Mouse (Mus musculus): Measurements from ENCODE around the gene Grhl3. TPM values are rescaled to one million over a fixed set of nuclear protein-coding genes. Genes with fewer than 3 reads are reported as not detected.

Grhl3 gene
- polyA plus RNA-seq, 1 experiment from 2014 or later: 35.5 TPM

DNA sequence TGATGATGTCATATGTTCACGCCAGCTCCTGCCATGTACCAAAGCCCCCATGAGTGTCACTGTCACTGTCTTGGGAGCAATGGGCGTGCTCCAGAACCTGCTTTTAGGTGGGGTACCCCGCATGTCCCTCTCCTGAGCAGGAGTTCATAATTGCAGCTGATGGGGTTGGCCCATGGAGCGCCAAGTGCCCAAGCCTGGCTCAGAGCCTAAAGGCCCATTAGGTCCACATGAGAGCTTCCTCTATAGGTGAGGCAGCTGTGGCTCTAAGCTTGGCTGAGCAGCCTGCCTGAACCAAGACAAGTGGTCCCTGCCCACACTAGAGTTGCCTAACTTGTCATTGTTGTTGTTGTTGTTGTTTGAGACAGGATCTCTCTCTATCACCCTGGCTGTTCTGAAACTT, 26.6 kb downstream of the Grhl3 start:
- Histone ChIP-seq H3K9ac (no peak overlapping the region), H3K9me3 (replicated peaks) (no peaks in the 10 kb centered on the region), H3K4me3 (replicated peaks) (no peak overlapping the region), H3K4me2 (replicated peaks) (no peak overlapping the region), H3K27me3 (peaks cover 6% of the 10 kb centered on the region), H3K27ac (replicated peaks) (0 out of 2 replicates have a peak overlapping the region, but pooled peaks have one; percentile 13), H3K36me3 (no peaks in the 10 kb centered on the region), H3K4me1 (peaks cover 65% of the 10 kb centered on the region)
- no peak for ATAC-seq (ENCODE audit: insufficient number of reproducible peaks, low FRiP score, low TSS enrichment, low read depth)
- WGBS: 93% methylated on average over 4 of the region's 4 CpGs

DNA sequence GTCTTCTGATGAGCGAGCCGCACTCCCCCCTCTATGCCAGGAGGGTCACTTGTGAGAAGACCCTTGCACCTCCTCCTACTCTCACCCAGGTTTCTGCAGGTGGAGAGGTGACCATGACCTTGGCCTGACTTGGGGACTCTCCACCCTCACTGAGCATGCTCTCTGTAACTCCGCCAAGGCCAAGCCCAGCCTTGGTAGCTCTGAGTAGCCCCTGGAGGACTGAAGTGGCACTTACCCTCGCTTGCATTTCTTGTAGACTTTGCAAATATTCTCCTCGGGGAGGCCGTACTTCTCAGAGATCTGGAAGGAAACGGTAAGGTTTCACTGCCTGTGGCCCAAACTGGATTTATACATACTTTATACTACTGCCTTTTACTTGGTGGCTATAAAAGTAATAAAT, 27.4 kb downstream of the Grhl3 start:
- peaks cover 65% of the 10 kb centered on the region for H3K4me1 ChIP-seq
- H3K27me3 ChIP-seq: peaks cover under 1% of the 10 kb centered on the region; the same call in 1 of the 2 replicates
- H3K4me2 ChIP-seq (replicated peaks): no peak overlapping the region
- no peaks in the 10 kb centered on the region for H3K36me3 ChIP-seq
- no peak overlapping the region for H3K4me3 ChIP-seq (replicated peaks)
- peak overlapping the region; percentile 3; the same call in 1 of the 2 replicates for H3K27ac ChIP-seq (replicated peaks)
- ATAC-seq (ENCODE audit: insufficient number of reproducible peaks, low FRiP score, low TSS enrichment, low read depth): no peak
- H3K9ac ChIP-seq: no peak overlapping the region
- 84% methylated on average over 7 of the region's 7 CpGs for WGBS
- H3K9me3 ChIP-seq (replicated peaks): no peaks in the 10 kb centered on the region

DNA sequence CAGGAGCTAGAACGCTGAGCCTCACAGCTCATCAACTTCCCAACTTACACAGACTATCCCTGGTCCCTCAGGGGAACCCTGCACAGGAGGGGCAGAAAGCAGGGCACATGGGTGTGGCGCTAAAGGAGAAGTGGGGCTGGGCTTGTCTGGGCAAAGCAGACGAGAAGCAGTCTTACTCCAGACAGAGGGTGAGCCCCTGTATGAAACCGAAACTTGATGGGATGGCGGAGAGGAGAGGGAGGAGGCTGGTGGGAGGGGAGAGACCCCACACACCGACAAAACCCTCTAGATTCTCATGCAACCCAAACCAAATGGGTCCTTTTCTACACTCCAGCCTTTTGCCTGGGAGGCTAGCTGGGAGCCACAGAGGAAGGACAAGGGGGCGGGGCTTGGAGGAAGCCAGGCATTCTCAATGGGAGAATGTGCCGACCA, 28.3 kb downstream of the Grhl3 start:
- Histone ChIP-seq H3K4me2 (replicated peaks) (peak overlapping the region; percentile 45), H3K36me3 (no peaks in the 10 kb centered on the region), H3K4me1 (peaks cover 62% of the 10 kb centered on the region), H3K9ac (no peak overlapping the region), H3K4me3 (replicated peaks) (peak overlapping the region; percentile 32), H3K9me3 (replicated peaks) (no peaks in the 10 kb centered on the region), H3K27me3 (no peaks in the 10 kb centered on the region), H3K27ac (replicated peaks) (peak overlapping the region; percentile 3)
- ATAC-seq (ENCODE audit: insufficient number of reproducible peaks, low FRiP score, low TSS enrichment, low read depth): peak; percentile 41; the same call in 1 of the 2 replicates
- WGBS: 5% methylated on average over 8 of the region's 8 CpGs

DNA sequence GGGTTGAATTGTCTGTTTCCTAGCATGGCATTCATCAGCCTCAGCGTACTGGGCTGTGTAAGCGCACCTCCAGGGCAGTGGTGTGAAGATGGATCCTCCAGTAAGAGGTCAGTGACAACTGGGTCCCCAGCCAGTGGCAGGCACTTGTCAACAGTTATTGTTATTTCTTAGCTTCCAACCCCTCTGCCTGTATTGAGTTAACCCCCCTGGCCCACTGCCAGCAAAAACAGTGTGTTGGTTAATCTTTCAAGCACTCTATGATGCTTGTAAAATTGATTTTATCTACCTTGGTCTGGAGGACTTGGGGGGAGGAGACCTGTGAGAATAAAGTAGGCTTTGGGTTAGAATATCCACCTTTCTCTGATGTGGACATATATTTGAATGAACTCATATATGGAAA, 29.1 kb downstream of the Grhl3 start:
- H3K4me2 ChIP-seq (replicated peaks): no peak overlapping the region

DNA sequence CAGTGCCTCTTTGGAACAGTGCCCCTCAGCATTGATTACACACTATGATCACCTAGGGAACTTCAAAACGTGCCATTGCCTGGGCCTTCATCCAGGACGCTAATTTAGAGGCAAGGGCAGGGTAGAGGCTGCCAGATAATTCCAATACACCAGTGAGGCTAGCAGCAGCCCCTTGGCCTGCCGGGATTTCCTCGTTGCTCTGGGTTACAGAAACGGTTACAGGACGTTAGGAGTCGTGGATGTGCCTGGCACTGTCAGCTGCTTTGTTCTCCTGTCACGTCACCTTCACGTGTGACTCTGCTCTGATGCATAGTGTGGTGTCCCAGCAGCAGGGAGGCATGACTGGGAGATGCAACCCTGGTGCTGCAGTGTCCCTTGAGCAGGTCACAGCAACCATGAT, 33.4 kb downstream of the Grhl3 start:
- ATAC-seq (ENCODE audit: insufficient number of reproducible peaks, low FRiP score, low TSS enrichment, low read depth): no peak
- Histone ChIP-seq H3K4me3 (replicated peaks) (no peak overlapping the region), H3K27me3 (no peaks in the 10 kb centered on the region), H3K27ac (replicated peaks) (no peak overlapping the region), H3K4me2 (replicated peaks) (no peak overlapping the region), H3K9ac (no peak overlapping the region), H3K9me3 (replicated peaks) (no peaks in the 10 kb centered on the region), H3K4me1 (peaks cover 15% of the 10 kb centered on the region), H3K36me3 (no peaks in the 10 kb centered on the region)
- WGBS: 71% methylated on average over 9 of the region's 9 CpGs

More for the DNA sequence above, 29.1 kb downstream of the Grhl3 start:
- no peaks in the 10 kb centered on the region for H3K36me3 ChIP-seq
- H3K27me3 ChIP-seq: no peaks in the 10 kb centered on the region
- no peak overlapping the region for H3K9ac ChIP-seq
- H3K9me3 ChIP-seq (replicated peaks): no peaks in the 10 kb centered on the region
- ATAC-seq (ENCODE audit: insufficient number of reproducible peaks, low FRiP score, low TSS enrichment, low read depth): no peak
- WGBS: 51% methylated on average over 2 of the region's 2 CpGs
- H3K4me3 ChIP-seq (replicated peaks): no peak overlapping the region
- H3K27ac ChIP-seq (replicated peaks): no peak overlapping the region
- peaks cover 53% of the 10 kb centered on the region for H3K4me1 ChIP-seq

DNA sequence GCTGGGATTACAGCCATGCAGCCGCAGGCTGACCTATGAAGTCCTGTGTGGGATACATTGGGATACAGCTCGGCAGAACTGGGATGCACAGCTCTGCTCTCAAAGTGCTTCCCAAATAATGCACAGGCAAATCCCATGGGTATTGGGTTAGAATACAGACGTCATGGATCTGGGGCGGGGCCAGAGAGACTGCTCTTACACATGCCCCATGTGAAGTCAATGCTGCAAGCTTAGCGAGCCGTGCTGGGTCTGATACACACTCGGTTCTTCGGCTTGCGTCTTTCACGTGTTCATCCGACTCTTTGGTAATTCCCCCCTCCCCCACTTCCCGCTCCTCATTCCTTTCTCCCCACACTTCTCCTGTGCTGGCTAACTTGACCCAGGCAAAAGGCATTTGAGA, 34.4 kb downstream of the Grhl3 start:
- H3K36me3 ChIP-seq: no peaks in the 10 kb centered on the region
- H3K4me3 ChIP-seq (replicated peaks): no peak overlapping the region
- H3K4me1 ChIP-seq: peaks cover 5% of the 10 kb centered on the region
- H3K4me2 ChIP-seq (replicated peaks): no peak overlapping the region
- H3K9ac ChIP-seq: no peak overlapping the region
- no peak overlapping the region for H3K27ac ChIP-seq (replicated peaks)
- WGBS: 80% methylated on average over 12 of the region's 12 CpGs
- ATAC-seq (ENCODE audit: insufficient number of reproducible peaks, low FRiP score, low TSS enrichment, low read depth): no peak
- no peaks in the 10 kb centered on the region for H3K9me3 ChIP-seq (replicated peaks)
- H3K27me3 ChIP-seq: no peaks in the 10 kb centered on the region

DNA sequence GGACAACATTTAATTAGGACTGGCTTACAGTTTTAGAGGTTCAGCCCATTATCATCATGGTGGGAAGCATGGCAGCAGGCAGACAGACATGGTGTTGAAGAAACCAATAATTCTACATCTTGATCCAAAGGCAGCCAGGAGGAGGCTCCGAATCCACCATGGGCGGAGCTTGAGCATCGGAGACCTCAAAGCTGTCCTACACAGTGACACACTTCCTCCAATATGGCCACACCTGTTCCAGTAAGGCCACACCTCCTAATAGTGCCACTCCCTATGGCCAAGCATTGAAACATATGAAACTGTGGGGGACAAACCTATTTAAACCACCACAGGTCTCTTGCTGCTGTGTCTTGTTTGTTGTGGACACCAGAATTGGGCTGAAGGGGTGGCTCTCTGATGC, 38.4 kb downstream of the Grhl3 start:
- H3K27ac ChIP-seq (replicated peaks): no peak overlapping the region
- 94% methylated on average over 3 of the region's 3 CpGs for WGBS
- no peak for ATAC-seq (ENCODE audit: insufficient number of reproducible peaks, low FRiP score, low TSS enrichment, low read depth)
- H3K4me2 ChIP-seq (replicated peaks): no peak overlapping the region
- no peaks in the 10 kb centered on the region for H3K9me3 ChIP-seq (replicated peaks)
- no peak overlapping the region for H3K9ac ChIP-seq
- no peaks in the 10 kb centered on the region for H3K4me1 ChIP-seq
- no peaks in the 10 kb centered on the region for H3K36me3 ChIP-seq
- H3K4me3 ChIP-seq (replicated peaks): no peak overlapping the region
- no peaks in the 10 kb centered on the region for H3K27me3 ChIP-seq

DNA sequence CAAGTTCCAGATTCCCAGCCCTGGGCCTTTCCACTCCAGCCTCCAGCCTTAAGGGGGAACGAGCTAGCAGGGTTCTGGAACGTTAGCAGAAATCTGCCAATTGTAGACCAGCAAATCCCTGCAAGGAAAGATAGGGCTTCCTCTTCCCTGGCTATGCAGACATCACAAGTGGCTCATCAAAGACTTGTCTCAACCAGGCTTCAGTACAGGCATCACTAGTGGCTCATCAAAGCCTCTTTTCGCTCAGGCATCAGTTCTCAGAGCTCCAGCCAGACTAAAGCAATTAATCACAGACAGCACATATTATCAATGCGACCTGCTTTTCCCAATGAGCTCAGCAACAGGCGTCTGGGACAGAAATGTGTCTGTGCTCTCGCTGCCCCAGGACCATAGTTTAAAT, 40.4 kb downstream of the Grhl3 start:
- Histone ChIP-seq H3K9ac (no peak overlapping the region), H3K4me1 (no peaks in the 10 kb centered on the region), H3K4me3 (replicated peaks) (no peak overlapping the region), H3K9me3 (replicated peaks) (no peaks in the 10 kb centered on the region), H3K4me2 (replicated peaks) (no peak overlapping the region), H3K27me3 (no peaks in the 10 kb centered on the region), H3K36me3 (no peaks in the 10 kb centered on the region), H3K27ac (replicated peaks) (no peak overlapping the region)
- ATAC-seq (ENCODE audit: insufficient number of reproducible peaks, low FRiP score, low TSS enrichment, low read depth): no peak
- WGBS: 67% methylated on average over 6 of the region's 6 CpGs

DNA sequence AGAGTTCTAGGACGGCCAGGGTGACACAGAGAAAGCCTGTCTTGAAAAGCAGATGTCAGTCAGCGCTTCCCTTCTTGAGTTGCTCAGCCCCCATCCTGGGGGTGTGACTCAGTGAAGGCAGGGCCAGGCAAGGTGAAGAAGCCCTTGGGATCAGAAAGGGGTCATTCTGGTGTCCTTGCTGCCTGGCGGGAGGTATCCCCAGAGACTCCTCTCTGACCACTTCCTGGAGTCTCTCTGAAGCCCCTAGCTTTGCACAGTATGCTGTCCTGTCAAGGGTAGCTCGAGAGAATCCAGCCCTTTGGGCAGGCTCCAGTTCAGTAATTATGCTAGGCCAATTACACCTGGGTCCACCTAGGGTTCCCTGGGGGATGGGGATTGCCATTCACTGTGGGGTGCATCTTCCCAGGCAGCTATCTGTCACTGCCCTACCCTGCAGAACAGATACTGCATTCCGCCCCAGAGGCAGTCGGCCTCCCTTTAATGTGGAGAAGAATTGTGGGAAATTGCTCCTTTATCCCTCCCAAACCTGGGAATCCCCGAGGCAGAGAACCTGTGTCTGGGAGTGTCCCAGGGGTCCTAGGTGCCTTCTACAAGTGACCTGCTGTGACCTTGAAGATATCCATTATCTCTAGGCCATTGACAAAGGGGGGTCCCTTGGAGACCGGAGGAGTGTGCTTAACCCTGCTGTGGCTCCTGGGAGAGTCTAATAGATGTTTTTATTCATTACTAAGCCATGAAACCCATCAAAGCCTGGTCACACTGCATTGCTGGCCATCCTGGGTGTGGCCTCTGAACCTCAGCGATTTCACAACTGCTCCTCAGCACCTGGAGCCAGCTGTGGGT, 41.4 kb downstream of the Grhl3 start:
- no peak overlapping the region for H3K4me3 ChIP-seq (replicated peaks)
- H3K4me1 ChIP-seq: no peaks in the 10 kb centered on the region
- H3K9ac ChIP-seq: no peak overlapping the region
- no peak overlapping the region for H3K4me2 ChIP-seq (replicated peaks)
- no peaks in the 10 kb centered on the region for H3K27me3 ChIP-seq
- no peaks in the 10 kb centered on the region for H3K36me3 ChIP-seq
- no peaks in the 10 kb centered on the region for H3K9me3 ChIP-seq (replicated peaks)
- no peak for ATAC-seq (ENCODE audit: insufficient number of reproducible peaks, low FRiP score, low TSS enrichment, low read depth)
- H3K27ac ChIP-seq (replicated peaks): no peak overlapping the region
- WGBS: 45% methylated on average over 9 of the region's 9 CpGs

DNA sequence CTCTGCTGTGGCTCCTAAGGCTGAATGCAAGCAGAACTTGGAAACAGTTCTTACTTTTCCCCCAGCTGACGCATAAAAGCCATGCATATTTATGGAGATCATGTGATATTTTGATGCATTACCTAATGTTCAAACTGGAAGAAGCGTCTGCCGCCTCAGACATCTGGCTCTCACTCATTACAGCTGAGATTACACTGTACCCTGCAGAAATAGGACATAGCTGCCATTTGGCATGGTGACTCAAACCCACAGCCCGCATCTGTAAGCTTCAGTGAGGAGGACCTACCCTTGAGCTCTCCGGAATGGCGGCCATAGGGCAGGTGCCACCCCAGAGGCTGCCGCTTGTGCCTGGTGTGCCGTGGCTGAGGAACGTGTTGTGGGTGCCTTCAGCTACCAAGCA, 42.2 kb downstream of the Grhl3 start:
- no peak overlapping the region for H3K4me3 ChIP-seq (replicated peaks)
- no peak for ATAC-seq (ENCODE audit: insufficient number of reproducible peaks, low FRiP score, low TSS enrichment, low read depth)
- H3K4me1 ChIP-seq: peaks cover 4% of the 10 kb centered on the region
- H3K9me3 ChIP-seq (replicated peaks): no peaks in the 10 kb centered on the region
- 68% methylated on average over 9 of the region's 9 CpGs for WGBS
- H3K27me3 ChIP-seq: no peaks in the 10 kb centered on the region
- H3K4me2 ChIP-seq (replicated peaks): no peak overlapping the region
- no peak overlapping the region for H3K9ac ChIP-seq
- H3K27ac ChIP-seq (replicated peaks): no peak overlapping the region
- H3K36me3 ChIP-seq: no peaks in the 10 kb centered on the region

DNA sequence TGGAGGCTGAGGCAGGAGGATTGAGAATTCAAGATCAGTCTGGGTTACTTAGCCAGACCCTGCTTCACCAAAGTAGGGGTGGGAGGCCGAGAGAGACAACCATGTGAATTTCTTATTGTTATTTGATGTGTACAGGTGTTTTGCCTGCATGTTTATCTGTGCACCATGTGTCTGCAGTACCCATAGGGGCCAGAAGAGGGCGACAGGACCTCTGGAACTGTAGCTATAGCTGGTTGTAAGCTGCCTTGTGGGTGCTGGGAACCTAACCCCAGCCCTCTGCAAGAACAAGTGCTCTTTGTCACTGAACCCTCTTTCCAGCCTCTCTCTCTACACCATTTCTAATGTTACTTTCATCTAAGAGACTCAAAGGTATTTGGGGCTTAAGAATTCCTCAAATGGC, 43.2 kb downstream of the Grhl3 start:
- WGBS: 57% methylated on average over 2 of the region's 2 CpGs
- peaks cover 5% of the 10 kb centered on the region for H3K27me3 ChIP-seq
- no peak overlapping the region for H3K4me3 ChIP-seq (replicated peaks)
- no peak overlapping the region for H3K4me2 ChIP-seq (replicated peaks)
- no peaks in the 10 kb centered on the region for H3K36me3 ChIP-seq
- H3K9me3 ChIP-seq (replicated peaks): no peaks in the 10 kb centered on the region
- no peak overlapping the region for H3K27ac ChIP-seq (replicated peaks)
- peaks cover 12% of the 10 kb centered on the region for H3K4me1 ChIP-seq
- H3K9ac ChIP-seq: no peak overlapping the region
- no peak for ATAC-seq (ENCODE audit: insufficient number of reproducible peaks, low FRiP score, low TSS enrichment, low read depth)

Measured in embryonic facial prominence, embryonic 15.5 days (tissue).